Mouse (Mus musculus) adrenal gland, postnatal 4 days (tissue): ENCODE data around the gene Trim12c. TPM values are rescaled to one million over a fixed set of nuclear protein-coding genes. Genes with fewer than 3 reads are reported as not detected.
"Not testable (repeated sequence)": the region's sequence is repeated elsewhere in the genome, so short reads cannot be mapped to it uniquely, and the experiment has no call there.

ENCODE experiments used
- DNase-seq, 2 experiments: peaks; one replicate each; pipeline ENCODE4 v3.0.0; 2021 to 2022; ENCODE audit warnings: low spot score in 2 of 2, mixed read lengths in 2 of 2
- long read RNA-seq, 2 experiments: library from polyadenylated mRNA; stranded (forward); transcript quantifications; one replicate each; pipeline ENCODE4 v2.0.0; 2021
- total RNA-seq, 2 experiments: library from RNA; stranded (reverse); gene quantifications; 2 replicates each; pipeline ENCODE4 v1.2.3; 2021

Gene Trim12c
- 10 to 100 TPM; 15.6 to 15.9 TPM for total RNA-seq
- long read RNA-seq, experiment 1, partial matches to known transcripts: 0 of 2 reads
- long read RNA-seq, experiment 1, other reads (novel, unspliced or antisense): 2 of 2 reads
- long read RNA-seq, experiment 2, partial matches to known transcripts: 0 of 7 reads
- long read RNA-seq, experiment 2, other reads (novel, unspliced or antisense): 7 of 7 reads

DNA sequence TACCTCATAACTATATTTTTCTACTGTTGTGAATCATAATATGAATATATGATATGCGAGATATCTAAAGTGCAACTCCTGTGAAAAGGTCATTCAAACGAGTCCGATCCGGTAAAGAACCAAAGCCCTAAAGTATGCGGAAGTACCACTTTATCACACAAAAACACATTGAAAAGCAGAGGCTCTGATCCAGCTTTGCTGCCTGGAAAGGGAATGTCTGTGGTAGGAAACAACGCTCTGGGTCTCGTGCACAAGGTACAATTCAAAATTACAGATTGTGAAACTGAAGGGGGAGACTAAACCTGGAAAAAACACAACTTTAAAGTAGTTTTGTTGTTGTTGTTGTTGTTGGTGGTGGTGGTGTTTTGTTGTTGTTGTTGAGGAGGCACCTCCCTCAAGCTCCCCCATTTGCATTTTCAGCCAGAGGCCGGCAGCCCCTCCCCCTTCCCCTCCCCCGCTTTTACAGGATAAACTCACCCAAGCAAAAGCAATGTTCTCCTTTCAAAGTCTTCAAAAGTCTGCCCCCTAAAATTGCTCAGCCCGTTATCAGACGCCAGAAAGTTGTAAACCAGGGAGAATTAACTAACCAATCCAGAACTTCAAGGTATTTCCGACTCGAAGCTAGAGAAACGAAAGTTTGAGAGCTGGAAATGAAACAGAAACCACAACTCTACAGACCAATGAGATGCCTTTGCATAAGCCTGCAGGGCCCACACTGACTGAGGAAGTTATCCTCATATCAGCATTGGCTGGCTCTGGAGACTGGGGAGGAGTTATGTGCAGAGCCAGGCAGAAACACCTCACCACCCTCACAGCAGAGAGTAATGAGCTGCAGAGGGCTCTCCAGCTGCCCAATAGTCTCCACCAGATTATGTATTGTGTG is at the start of gene Trim12c:
Gene Trim12c (minus strand): TSS at position 646 of the 883 bp plus-strand sequence.
- peak; percentile 11 to 51 for DNase-seq

DNA sequence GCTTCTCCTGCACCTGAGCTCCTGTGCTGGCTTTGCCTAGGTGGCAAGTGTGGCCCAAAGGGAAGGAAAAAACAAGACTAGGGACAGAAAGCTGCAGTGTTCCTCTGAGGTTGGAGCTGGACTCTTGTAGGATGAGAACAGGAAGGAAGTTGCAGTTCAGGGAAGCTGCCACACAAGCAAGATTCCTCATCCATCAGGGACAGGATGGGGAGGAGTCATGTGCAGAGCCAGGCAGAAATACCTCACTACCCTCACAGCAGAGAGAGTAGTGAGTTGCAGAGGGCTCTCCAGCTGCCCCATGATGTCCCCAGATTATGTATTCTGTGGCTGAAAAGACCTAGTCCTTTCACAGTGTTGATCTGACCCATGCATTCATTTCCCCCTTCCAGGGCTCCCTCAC is 48.0 kb upstream of the Trim12c start:
- DNase-seq: no peak

DNA sequence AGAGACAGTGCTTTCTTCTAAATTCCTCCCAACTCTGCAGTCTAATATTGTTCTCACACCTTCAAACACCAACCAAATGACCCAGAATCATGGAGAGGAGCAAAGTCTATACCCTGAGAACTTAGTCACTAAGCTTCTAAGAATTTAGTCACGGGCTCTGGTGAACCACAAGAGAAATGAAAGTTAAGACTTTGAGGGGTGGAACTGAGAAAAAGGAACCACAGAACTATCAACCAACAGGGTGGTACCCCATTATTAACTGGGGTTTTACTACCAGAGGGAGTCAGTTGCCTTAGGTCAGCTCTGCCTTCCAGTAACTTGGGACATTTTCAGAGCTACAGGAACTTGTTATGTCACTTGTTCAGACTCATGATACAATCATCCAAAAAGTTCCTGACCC is 47.5 kb upstream of the Trim12c start, which contains the start of gene Trim30c:
Gene Trim30c (minus strand): TSS at position 140 of the 400 bp plus-strand sequence.
- no peak for DNase-seq

DNA sequence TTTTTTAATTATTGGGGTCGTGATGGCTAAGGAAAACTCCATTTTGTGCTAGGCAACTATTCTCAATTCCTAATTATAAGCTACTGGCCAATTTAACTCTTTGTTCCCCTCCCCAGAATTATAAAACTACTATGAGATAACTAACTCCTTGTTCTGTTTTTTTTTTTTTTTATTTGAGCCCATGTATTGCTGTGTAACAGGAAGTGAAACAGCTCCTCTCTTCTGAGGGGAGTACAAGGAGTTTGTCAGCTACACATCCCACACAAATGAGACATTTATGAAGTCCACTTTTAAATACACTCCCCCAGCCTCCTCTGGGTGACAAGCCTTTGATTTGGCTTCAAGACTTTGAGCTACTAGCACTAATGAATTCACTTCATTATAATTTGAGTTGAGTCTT is 45.3 kb upstream of the Trim12c start:
- DNase-seq: no peak

DNA sequence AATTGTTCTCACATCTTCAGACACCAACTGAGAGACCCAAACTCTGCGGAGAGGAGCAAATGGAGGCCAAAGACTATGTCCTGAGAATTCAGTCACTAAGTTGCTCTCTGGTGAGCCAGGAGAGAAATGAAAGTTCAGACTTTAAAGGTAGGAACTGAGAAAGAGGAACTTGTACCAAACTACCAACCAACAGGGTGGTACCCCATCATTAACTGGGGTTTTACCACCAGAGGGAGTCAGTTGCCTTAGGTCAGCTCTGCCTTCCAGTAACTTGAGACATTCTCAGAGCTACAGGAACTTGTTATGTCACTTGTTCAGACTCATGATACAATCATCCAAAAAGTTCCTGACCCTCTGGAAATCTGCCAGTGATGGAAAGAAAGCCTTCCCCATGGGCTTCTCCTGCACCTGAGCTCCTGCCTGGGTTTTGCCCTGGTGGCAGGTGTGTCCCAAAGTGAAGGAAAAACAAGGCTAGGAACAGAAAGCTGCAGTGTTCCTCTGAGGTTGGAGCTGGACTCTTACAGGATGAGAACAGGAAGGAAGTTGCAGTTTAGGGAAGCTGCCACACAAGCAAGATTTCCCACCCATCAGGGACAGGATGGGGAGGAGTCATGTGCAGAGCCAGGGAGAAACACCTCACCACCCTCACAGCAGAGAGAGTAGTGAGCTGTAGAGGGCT is 16.7 kb upstream of the Trim12c start, which contains the start of gene Trim30b:
Gene Trim30b (minus strand): TSS at position 149 of the 679 bp plus-strand sequence.
- no peak for DNase-seq

DNA sequence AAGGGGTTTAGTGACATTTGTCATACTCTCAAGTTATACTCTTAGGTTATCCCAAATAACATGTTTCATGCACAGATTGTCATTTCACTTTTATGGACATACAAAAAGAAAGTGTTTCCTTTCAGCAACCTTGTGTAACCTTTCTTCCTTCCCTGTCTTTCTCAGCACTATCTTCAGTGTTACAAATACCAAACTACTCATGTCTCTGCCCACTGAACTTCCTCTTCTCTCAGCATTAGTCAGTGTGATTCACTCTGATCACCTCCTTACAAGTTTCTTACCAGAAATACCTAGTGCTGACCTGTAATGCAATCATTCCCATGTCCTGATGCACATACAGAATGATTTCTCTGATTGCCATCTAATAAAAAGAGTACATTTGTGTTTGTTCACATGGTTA is 13.2 kb upstream of the Trim12c start:
- DNase-seq: no peak

DNA sequence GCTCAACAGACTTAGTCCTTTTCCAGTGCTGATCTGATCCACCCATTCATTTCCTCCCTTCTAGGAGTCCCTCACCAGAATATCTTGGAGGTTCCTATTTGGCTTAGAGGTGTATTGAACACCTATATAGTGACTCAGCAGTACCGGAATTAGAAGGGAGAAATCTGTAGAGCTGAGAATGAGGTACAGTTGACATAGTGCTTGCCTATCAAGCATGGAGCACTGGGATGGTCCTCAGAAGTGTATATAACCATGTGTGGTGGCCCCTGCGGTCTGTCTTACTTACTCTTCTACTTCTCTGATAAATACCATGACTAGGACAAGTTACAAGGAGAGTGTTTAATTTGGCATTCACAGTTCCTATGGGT is 422 bp upstream of the Trim12c start:
- DNase-seq: no peak

DNA sequence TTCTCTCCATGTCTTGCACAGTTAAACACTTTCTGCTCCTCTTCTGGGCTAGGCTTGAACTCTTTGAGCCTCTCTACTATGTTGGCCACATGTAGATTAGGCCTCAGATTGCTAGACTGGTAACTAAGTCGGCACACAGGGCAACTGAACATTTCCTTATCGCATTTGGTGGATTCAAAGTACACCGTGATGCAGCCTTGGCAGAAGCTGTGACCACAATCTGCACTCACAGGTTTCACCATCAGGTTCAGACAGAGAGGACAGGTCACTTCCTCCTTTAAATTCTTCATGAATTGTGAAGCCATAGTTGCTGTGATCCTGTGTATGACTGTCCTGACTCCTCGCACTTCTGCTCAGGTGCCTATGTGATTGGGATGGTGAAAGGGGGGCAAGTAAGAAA is 5.1 kb downstream of the Trim12c start:
- not testable (repeated sequence) for DNase-seq

DNA sequence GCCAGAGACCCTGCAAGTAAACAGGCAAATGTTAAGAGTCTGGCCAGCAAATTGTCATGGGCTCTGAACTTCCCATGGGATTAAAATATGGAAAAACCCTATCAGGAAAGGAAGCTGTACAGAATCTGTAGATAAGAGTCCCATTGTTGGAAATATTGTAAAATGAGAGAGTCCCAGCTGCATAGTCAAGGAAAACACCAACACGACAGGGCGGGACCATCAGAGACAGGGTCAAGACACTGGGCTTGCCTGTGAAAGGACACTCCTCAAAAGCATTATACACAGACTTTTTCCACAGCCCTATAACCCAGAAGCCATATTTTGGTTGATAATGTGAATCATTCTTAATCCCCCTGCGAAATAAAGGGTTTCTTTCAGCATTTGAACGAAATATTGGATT is 12.4 kb downstream of the Trim12c start:
- not testable (repeated sequence) for DNase-seq

DNA sequence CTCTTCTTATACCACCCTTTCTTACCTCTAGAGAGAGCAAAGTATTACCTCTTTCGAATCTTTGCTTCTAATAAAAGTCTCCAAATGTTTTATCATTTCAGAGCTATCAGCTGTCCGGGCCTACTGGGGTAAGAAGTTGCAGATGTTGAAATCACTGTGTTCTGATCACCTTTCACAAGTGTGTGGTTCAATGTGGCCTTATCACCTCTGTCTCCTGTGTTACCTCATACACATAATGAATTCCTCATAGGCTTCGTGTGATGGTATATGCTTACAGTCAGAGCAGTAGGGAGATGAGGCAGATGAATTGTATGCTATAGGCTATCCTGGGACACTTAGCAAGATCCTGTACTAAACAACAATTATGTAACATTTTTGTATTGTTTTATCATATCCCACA is 17.6 kb downstream of the Trim12c start:
- not testable (repeated sequence) for DNase-seq

DNA sequence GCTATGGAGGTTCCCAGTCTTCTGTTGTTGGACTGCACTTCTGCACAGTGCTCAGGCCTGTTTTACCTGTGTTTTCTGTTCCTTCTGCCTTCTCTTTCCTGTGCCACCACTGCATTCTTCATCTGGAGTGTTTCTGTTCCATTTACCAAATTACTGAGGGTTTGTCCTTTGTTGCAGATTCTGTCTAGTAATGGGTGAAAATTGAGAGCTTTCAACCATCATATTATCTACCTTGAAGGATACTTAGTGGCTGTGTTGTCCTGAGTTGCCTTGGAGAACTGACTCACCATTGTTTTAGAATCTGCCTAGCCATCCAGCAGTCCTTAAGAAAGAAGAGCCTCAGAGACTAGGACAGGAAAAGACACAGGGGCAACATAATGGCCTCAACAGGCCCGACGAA is 24.0 kb downstream of the Trim12c start, which contains the start of gene Trim34b:
Gene Trim34b (plus strand): TSS at position 301 of the 400 bp plus-strand sequence.
- not testable (repeated sequence) for DNase-seq

DNA sequence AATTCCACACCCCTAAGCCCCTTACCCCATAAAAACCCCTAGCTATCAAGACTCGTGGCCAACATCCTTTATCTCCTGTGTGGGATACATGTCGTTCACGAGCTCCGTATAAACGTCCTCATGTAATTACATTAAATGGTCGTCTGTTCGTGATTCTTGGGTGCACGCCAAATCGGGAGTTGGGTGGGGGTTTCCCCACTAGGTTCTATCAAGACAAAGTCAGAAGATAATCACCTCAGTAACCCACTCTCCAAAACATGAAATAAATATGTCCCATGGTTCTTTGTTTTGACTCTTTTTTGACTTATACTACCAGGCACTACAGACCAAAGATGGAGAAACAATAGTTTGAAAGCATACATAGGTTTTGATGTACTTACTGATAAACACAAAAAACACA is 31.1 kb downstream of the Trim12c start:
- no peak for DNase-seq

DNA sequence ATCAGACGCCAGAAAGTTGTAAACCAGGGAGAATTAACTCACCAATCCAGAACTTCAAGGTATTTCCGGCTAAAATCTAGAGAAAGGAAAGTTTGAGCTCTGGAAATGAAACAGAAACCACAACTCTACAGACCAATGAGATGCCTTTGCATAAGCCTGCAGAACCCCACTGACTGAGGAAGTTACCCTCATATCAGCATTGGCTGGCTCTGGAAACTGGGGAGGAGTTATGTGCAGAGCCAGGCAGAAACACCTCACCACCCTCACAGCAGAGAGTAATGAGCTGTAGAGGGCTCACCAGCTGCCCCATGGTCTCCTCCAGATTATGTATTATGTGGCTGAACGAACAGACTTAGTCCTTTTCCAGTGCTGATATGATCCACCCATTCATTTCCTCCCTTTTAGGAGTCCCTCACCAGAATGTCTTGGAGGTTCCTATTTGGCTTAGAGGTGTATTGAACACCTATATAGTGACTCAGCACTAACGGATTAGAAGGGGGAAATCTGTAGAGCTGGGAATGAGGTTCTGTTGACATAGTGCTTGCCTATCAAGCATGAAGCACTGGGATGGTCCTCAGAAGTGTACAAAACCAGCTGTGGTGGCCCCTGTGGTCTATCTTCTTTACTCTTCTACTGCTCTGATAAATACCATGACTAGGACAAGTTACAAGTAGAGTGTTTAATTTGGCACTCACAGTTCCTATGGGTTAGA is 37.6 kb downstream of the Trim12c start, which contains the start of gene Trim12a:
Gene Trim12a (minus strand): TSS at position 98 of the 712 bp plus-strand sequence.
- DNase-seq: not testable (repeated sequence)

DNA sequence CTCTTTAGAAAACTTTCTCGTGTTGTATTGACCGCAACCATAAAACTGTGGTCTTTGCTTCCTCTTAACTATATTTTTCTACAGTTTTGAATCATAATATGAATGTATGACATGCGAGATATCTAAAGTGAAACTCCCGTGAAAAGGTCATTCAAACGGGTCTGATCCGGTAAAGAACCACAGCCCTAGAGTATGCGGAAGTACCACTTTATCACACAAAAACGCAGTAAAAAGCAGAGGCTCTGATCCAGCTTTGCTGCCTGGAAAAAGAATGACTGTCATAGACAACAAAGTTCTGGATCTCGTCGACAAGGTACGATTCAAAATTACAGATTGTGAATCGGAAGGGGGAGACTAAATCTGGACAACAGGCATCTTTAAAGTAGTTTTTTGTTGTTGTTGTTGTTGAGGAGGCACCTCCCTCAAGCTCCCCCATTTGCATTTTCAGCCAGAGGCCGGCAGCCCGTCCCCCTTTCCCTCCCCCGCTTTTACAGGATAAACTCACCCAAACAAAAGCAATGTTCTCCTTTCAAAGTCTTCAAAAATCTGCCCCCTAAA is 38.3 kb downstream of the Trim12c start:
- no peak for DNase-seq

DNA sequence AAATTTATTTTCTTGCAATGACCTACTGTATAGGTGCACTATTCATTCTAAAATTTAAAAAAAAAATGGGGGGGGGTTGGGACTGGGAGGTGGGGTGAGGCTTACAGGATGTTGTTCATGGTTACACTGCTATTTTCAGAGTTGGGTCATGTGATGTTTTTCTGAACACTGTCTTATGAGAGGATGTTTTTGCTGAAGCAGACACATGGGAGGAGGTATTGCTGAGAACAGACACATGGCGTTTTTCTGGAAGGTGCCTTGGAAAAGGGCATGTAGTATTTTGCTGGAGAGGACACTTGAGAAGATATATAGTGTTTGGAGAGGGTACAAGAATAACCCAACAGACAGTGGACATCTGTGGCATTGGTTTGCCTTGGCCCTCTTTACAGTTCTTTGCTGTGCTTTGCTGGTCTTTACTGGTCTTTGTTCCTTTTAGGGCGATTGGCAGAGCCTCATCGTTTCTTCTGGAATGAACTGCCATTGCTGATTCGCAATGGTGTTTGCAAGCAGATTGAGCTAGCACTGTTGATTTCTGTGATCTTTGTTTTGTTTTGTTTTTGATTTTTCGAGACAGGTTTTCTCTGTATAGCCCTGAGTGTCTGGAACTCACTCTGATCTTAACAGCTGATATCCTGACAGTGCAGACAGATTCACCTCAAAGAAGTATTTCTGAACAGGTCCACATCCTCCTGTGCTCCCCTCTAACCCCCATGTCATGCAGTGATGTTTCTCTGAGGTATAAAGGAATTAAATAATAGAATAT is 61.3 kb downstream of the Trim12c start:
- no peak for DNase-seq

DNA sequence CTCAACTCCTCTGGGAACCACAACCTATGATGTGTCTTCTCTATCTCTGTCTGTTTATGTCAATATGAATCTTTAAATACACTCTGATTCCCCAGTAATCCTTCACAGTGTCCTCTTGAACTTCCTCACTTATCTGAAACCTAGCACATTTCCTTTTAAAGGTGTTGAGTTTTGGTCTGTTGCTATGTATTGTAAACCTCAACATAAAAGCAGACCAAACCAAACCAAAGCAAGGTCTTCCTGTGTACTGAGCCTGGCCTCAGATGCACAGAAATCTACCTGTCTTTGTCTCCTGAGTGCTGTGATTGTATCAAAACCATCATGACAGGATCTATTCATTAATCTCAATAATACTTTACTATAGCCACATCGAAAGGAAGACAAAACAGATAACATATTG is 62.5 kb downstream of the Trim12c start:
- no peak for DNase-seq
